Mouse (Mus musculus) skeletal muscle tissue, adult 2 months (tissue): ENCODE data around the gene Pcgf6.
"Not testable (repeated sequence)": the region's sequence is repeated elsewhere in the genome, so short reads cannot be mapped to it uniquely, and the experiment has no call there.

ENCODE experiments used
- DNase-seq: peaks from one replicate; pipeline ENCODE4 v3.0.0-alpha.2; 2012; ENCODE audit warnings: low read depth, low spot score

Pcgf6 gene

GRCm38 (mm10) chr19:47026513-47026912 is 24.2 kb downstream of the Pcgf6 start:
- DNase-seq, result no peak

- DNase-seq, result no peak
Measured at GRCm38 (mm10) chr19:47024954-47025353, 25.8 kb downstream of the Pcgf6 start.

GRCm38 (mm10) chr19:47023546-47023945 is 27.2 kb downstream of the Pcgf6 start:
- DNase-seq, result no peak

GRCm38 (mm10) chr19:47022709-47023108 is 28.0 kb downstream of the Pcgf6 start:
- no peak for DNase-seq

DNA sequence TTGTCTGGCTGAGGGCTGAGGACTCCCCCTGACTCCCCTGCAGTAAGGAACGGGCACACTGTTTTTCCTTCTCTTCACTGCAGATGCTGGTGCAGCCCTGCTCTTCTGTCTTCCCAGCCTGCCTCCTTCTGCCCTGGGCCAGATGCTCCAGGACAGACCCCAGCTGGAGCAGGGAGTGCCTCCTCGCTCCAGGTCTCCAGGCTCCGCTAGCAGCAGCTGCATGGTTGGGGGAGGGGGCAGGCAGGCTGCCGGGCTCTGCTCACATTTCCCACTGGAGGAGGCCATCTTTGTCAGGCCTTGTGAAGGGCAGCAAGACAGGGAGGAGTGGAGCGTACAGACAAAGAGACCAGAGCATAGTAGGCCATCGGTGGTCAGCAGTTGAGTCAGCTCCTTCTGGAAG is 31.4 kb downstream of the Pcgf6 start:
- DNase-seq, result no peak

GRCm38 (mm10) chr19:47018330-47018729 is 32.4 kb downstream of the Pcgf6 start:
- DNase-seq, result no peak

DNA sequence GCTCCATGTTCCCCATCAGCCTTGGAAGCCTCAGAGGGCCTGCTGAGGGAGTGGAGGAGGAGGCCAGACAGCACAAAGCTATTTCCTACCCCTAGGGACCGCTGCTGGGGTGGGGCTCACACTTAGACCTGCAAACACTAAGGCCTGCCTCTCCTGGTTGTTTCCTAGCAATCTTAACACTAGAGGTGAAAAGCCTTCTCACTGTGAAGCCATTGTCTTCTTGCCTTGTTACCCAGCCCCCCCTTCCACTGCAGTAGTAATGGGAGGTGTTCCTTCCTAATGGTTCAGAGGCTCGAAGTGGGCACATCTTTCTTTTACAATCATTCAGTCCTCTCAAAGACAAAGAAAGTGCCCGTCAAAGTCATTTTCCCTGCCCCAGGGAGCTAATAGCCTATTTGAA is 32.9 kb downstream of the Pcgf6 start:
- no peak for DNase-seq

DNA sequence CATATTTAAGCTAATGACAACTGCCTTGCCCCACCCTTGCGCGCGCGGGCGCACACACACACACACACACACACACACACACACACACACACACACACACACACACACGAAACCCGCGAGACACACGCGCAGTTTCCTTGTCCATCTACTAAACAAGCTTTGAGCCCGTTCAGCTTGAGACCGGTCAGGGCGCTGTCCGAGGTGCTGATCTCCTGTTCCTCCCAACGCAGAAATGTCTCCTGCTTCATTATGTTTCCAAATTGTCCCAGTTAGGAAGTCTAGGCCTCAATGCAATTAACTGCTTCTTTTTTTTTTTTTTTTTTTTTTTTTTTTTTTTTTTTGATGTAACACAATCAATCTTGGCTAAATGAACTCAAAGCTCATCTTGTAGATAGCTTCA is 34.2 kb downstream of the Pcgf6 start:
- peak; percentile 41 for DNase-seq

- no peak for DNase-seq
Measured at GRCm38 (mm10) chr19:47015965-47016364, 34.7 kb downstream of the Pcgf6 start.

DNA sequence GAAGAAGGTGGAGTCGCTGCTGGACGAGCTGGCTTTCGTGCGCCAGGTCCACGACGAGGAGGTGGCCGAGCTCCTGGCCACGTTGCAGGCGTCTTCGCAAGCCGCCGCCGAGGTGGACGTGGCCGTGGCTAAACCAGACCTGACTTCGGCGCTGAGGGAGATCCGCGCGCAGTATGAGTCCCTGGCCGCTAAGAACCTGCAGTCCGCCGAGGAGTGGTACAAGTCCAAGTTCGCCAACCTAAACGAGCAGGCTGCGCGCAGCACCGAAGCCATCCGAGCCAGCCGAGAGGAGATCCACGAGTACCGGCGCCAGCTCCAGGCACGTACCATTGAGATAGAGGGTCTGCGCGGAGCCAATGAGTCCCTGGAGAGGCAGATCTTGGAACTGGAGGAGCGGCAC is 35.3 kb downstream of the Pcgf6 start:
- DNase-seq, result no peak

GRCm38 (mm10) chr19:47014447-47015381 is 36.0 kb downstream of the Pcgf6 start, which contains the start of the genes Ina and Nt5c2:
Gene Ina, plus strand, starts transcription at chr19:47014698.
Gene Nt5c2, minus strand, starts transcription at chr19:47015153.
- DNase-seq, result no peak

DNA sequence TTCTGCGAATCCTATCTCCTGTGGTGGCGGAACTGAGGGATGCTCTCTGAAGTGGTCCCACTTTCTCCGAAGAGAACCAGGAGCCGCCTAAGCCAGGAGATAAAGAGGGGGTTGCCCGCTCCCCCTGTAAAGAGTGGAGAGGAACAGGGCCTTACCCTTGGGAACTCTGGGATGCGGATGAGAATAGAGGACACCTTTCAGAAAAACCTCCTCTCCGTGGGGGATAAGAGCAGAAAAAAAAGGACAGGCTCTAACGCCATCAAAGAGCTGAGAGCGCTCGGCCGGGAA is 36.6 kb downstream of the Pcgf6 start:
- no peak for DNase-seq

DNA sequence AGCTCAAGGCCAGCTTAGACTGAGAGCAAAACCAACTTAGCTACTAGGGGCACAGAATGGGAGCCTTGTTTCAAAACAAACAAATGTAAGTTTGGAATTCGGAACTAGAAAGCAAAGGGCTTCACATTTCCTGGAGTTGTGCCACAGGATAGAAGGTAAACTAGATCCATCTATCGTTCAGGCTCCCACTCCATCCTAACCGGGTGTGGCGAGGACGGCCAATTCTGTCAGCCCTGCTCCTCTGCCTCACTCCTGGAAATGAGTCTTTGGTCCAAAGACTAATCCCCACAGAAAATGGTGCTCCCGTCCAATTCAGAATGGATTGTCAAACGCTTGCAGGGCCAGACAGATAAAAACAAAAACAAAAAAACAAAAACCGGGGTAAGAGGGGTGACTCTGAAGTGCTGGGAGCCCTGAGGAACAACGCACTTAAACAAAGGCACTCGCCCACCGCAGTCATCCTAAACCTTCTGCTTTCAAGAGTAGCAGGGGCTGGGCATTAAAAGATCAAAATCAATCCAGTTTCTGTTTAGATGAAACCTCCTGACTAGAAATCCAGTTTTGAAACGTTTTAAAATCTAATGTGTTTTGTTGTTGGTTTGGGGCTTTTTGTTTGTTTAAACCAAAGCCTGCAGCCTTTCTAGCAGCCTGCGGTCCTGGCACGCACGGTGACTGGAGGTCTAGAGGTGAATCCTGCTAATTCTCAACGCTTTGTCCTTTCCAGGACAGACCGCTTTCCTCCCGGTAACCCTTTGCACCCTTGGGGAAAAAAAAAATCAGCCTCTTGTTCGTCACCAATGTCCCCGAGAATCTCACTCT is 37.2 kb downstream of the Pcgf6 start:
- no peak for DNase-seq

DNA sequence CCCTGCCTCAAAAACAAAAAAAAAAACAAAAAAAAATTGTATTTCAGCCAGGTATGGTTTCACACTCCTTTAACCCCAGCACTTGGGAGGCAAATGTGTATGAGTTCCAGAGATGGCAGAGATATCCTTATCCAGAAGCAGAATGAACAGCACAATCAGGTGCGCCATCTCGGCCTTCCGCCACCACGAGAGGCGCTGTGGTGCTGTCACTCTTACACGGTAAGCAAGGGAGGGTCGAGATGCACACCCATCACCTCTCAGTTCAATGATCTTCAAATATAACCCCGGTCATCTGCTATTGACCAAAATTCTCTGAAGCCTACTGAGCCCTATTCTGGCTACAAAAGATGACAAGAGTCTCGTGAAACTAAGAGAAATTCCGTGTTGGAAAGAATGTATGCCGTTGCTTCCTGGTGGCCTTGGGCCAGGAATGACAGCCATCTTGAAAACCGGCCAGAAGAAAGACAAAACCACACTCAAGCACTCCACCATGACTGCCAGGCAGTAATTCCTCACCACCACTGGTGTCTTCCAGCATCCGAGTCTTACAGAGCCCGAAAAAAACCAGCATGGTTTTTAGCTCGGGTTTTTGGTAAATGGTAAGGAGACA is 38.1 kb downstream of the Pcgf6 start:
- DNase-seq, result no peak

DNA sequence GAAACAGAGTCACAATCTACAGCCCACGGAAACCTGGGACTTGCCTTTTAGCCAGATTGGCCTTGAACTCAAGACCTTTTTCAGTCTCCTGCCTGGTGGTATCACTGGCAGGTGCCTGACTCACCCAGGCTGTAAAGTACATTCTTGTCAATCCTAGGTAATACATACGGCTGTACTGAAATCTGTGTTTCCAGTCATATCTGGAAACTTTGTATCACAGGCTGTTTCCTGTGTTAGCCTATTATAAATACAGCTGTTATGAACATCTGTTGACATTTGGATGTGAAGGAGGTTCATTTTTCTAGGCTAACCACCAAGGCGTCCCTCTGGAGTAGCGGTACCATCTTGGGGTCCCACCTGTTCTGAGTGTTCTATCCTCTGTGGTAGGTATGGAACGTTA is 40.8 kb downstream of the Pcgf6 start:
- DNase-seq, result no peak

DNA sequence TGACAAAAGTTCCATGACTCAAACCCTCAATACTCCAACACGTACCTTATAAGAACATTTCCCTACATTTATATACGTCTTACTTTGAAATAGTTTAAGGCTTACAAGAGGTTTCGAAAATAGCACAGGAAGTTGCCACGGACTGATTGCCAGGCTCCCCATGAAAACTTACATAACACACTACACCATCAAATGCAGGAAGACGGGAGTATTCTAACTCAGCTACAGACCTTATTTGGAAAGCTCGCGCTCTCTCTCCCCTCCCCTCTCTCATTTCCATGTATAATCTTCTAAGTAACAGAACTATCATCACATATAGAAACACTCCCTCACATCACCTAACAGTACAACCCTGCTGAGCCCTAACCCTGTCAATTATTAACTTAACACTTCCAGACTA is 41.3 kb downstream of the Pcgf6 start:
- no peak for DNase-seq

DNA sequence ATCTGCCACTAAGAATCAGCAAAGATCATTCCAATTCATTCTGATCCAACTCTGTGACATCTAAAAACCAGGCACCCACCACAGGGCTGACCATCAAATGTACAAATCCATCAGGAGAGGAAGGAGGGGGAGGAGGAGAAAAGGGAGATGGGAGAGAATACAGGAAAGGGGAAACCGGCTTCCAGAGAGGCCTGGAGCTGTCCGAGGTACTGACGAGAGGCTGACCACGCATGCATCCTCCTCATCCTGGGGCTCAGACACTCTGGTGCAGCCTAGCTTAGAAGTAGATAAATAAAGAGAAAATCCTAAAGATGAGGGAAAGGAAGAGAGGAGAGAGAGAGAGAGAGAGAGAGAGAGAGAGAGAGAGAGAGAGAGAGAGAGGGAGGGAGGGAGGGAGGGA is 44.4 kb downstream of the Pcgf6 start:
- no peak for DNase-seq

- DNase-seq, result no peak
Measured at GRCm38 (mm10) chr19:47005873-47006272, 44.8 kb downstream of the Pcgf6 start.

DNA sequence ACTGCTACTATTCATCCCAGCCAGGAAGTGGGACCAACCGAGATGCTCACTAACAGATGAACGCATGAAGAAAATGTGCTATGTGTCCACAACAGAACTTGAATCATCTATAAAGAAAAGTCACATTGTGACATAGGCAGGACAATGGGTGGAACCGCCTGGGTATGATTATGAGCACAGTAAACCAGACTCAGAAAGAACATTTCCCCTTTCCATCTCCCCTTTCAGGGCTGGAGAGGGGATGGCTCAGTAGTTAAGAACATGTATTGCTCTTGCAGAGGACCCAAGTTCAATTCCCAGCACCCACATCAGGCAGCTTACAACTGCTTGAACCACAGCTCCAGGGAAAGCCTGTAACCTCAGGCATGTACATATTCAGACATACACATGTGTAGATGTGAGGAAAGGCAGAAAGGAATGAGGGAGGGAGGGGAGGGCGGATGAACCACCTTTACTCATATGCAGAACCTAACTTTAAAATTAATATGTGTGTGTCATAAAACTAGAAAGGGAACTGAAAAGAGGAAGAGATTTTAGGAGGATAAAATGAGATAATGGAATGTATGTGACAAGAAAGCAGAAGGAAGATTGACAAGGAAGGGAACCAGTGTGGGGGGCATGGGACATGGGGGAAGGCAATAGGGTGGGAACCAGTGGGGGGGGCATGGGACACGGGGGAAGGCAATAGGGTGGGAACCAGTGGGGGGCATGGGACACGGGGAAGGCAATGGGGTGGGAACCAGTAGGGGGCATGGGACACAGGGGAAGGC is 46.8 kb downstream of the Pcgf6 start:
- no peak for DNase-seq

DNA sequence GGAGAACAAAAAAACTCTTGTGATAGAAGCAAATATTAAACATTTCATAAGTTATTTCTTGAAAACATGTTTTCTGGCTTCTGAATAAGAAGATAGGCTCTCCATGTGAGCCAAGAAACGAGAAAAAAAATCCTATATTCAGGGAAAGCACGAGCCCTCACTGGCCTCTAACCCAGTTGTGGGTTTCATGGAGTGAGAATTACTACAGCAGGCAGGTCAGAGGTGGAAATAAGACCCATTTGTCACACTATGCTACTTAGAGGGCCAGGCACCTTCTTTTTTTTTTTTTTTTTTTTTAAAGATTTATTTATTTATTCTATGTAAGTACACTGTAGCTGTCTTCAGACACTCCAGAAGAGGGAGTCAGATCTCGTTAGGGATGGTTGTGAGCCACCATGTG is 50.3 kb downstream of the Pcgf6 start:
- not testable (repeated sequence) for DNase-seq

GRCm38 (mm10) chr19:46999753-47000152 is 51.0 kb downstream of the Pcgf6 start:
- no peak for DNase-seq

DNA sequence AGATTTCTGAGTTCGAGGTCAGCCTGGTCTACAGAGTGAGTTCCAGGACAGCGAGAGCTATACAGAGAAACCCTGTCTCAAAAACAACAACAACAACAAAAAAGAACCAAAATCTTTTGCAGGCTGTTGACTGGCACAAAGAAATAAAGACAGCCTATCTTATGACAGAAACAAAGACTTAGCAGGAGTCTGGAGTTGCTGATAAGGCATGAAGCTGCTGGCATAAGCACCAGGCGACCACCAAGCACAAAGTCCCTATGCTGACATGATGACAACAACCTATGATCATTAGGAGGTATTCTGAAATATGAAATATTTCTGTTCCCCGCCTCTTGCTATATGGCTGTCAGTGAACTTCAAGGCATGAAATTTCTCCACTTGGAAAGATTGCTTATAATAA is 51.8 kb downstream of the Pcgf6 start:
- no peak for DNase-seq
